Mouse (Mus musculus) limb, embryonic 14.5 days (tissue): ENCODE data around the gene Sh3bp2. TPM values are rescaled to one million over a fixed set of nuclear protein-coding genes. Genes with fewer than 3 reads are reported as not detected.

Experiments used
- ATAC-seq: fragments of 200-750 bp; cut with Nextera tagmentation; 2 replicates; pipeline ENCODE4 v1.8.0; 2017; ENCODE audit warnings: low read depth, moderate number of reproducible peaks, moderate TSS enrichment; ENCODE audit not compliant: low FRiP score
- DNase-seq: peaks from one replicate; pipeline ENCODE4 v3.0.0-alpha.2; 2015; ENCODE audit warnings: low spot score
- H3K27ac ChIP-seq: fragments of 300-500 bp; sonication (generic); replicated peaks from 2 replicates; pipeline ENCODE4 v1.5.1; 2014; ENCODE audit warnings: low read depth, mild to moderate bottlenecking, low read length, moderate library complexity, mixed read lengths
- H3K27me3 ChIP-seq: fragments of 300-500 bp; sonication (generic); 2 replicates; pipeline ENCODE4 v1.6.1; 2014; ENCODE audit warnings: low read length, mixed read lengths; ENCODE audit not compliant: control insufficient read depth, insufficient read depth
- H3K36me3 ChIP-seq: fragments of 300-500 bp; sonication (generic); 2 replicates; pipeline ENCODE4 v1.6.1; 2014; ENCODE audit warnings: mild to moderate bottlenecking, low read length, moderate library complexity, mixed read lengths; ENCODE audit not compliant: control insufficient read depth, insufficient read depth
- H3K4me1 ChIP-seq: fragments of 300-500 bp; sonication (generic); 2 replicates; pipeline ENCODE4 v1.6.1; 2014; ENCODE audit warnings: antibody characterized with exemption, low read length, mixed read lengths; ENCODE audit not compliant: control insufficient read depth, insufficient read depth
- H3K4me2 ChIP-seq: fragments of 300-500 bp; sonication (generic); replicated peaks from 2 replicates; pipeline ENCODE4 v1.6.1; 2014; ENCODE audit warnings: low read depth, mild to moderate bottlenecking, low read length, moderate library complexity; ENCODE audit not compliant: severe bottlenecking
- H3K4me3 ChIP-seq: fragments of 300-500 bp; sonication (generic); replicated peaks from 2 replicates; pipeline ENCODE4 v1.5.1; 2014; ENCODE audit warnings: low read length
- H3K9ac ChIP-seq: fragments of 300-500 bp; sonication (generic); 2 replicates; pipeline ENCODE4 v1.6.1; 2014; ENCODE audit warnings: mild to moderate bottlenecking, low read depth, low read length, moderate library complexity; ENCODE audit not compliant: severe bottlenecking
- H3K9me3 ChIP-seq: fragments of 300-500 bp; sonication (generic); 2 replicates; pipeline ENCODE4 v1.6.1; 2016; ENCODE audit warnings: low read length; ENCODE audit not compliant: control insufficient read depth
- POLR2A ChIP-seq: fragments of 200-500 bp; IDR thresholded peaks from 2 replicates; pipeline ENCODE4 v1.8.0; 2012; ENCODE audit warnings: inconsistent platforms, mild to moderate bottlenecking, moderate library complexity, borderline replicate concordance; ENCODE audit not compliant: insufficient read depth, insufficient read length; ENCODE audit errors: extremely low read depth
- WGBS: fragments of 180-500 bp; shearing (Covaris S2); extraction: QIAGEN DNeasy Blood & Tissue Kit; methylation state at CpG from one replicate; pipeline ENCODE4 v1.1.7; 2014; 5-methylcytosine and 5-hydroxymethylcytosine counted together
- polyA plus RNA-seq, 2 experiments: library from polyadenylated mRNA; depleted of rRNA in 1 of 2; stranded (reverse) in 1 of 2; unstranded in 1 of 2; fragments of >200 nt; fragmentation: Nextera tagmentation in 1 of 2; extraction: Ambion mirVana in 1 of 2; gene quantifications; 2 replicates each; pipeline versions ENCODE4 v1.2.1 to v1.2.3; 2012 to 2014

Gene Sh3bp2
- polyA plus RNA-seq, 2 experiments, result 12.6 to 17.9 TPM

GRCm38 (mm10) chr5:34526477-34526775, 788 bp downstream of the Sh3bp2 start:
- Histone ChIP-seq H3K4me2 (no peak overlapping the region; the same call in 1 of the 2 replicates), H3K36me3 (no peaks in the 10 kb centered on the region), H3K9ac (no peak overlapping the region), H3K4me1 (no peaks in the 10 kb centered on the region), H3K4me3 (peak overlapping the region; percentile 54), H3K9me3 (no peaks in the 10 kb centered on the region), H3K27ac (no peak overlapping the region), H3K27me3 (no peaks in the 10 kb centered on the region)
- ATAC-seq (no peak), DNase-seq (no peak)
- no peak for TF ChIP-seq POLR2A
- WGBS, result 48% methylated on average over 5 of the region's 5 CpGs

DNA sequence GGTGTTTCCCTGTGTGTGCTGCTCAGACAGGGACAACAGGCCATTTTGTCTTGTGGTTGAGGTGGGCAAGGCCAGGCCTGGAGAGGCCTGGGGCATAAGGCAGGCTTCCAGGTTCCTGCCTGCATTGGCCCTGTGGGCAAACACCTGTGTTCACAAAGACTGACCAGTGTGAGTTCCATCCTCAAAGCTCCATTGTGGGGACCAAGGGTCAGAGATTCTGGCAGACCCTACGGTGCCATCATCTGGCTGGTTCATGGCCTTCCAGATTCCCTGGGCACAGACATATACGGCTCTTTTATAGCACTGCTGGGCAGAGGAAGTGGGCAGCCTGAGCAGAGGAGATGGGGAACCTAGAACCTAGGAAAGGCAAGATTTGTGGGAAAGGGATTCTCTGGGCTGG, 1.7 kb downstream of the Sh3bp2 start:
- TF ChIP-seq POLR2A, result no peak
- no peak for ATAC-seq
- H3K27ac ChIP-seq, result no peak overlapping the region
- WGBS, result 79% methylated on average over 2 of the region's 2 CpGs
- H3K9ac ChIP-seq, result no peak overlapping the region
- no peak overlapping the region for H3K4me3 ChIP-seq
- no peaks in the 10 kb centered on the region for H3K36me3 ChIP-seq
- H3K4me2 ChIP-seq, result no peak overlapping the region
- DNase-seq, result no peak
- H3K27me3 ChIP-seq, result no peaks in the 10 kb centered on the region
- no peaks in the 10 kb centered on the region for H3K9me3 ChIP-seq
- no peaks in the 10 kb centered on the region for H3K4me1 ChIP-seq

DNA sequence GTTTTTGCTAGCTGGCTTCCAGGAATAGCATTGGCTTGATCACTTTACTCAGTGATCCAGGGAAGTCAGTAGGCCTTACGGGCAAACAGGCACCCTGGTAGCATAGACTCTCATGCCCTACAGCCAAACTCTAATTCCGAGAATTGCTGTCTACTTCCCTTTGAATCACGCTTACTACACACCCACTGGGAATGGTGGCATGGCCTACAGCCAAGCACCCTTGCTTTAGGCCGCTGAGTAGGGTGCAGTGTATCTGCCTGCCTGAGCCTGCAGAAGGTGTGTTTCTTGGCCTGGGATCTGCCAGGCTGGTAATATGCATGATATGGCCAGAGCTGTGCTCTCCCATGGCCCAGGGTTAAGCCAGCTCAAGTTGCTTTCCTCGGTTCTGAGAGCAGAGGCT, 3.1 kb downstream of the Sh3bp2 start:
- Histone ChIP-seq H3K27ac (no peak overlapping the region), H3K4me1 (no peaks in the 10 kb centered on the region), H3K4me2 (no peak overlapping the region), H3K27me3 (no peaks in the 10 kb centered on the region), H3K9ac (no peak overlapping the region), H3K4me3 (no peak overlapping the region), H3K36me3 (no peaks in the 10 kb centered on the region), H3K9me3 (no peaks in the 10 kb centered on the region)
- no peak for ATAC-seq
- TF ChIP-seq POLR2A, result no peak
- 71% methylated on average over 5 of the region's 5 CpGs for WGBS
- no peak for DNase-seq

DNA sequence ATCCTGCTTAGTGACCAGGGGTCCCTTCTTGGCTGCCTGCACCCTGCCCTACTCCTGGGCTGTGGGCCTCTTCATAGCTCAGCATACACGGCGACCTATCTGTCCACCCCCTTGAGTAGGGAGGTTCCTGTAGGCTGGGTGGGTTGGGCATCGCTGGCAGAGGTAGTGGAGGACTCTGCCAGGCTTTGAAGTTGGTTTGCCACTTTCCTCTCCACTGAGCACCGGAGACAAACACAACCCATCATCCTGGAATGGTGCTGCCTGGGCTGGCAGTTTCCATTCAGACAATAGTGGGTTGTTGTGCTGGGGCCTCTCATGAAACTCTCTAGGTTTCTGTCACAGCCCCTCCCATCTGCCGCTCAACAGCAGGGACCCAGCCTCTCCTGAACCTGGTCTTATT, 4.5 kb downstream of the Sh3bp2 start:
- TF ChIP-seq POLR2A, result no peak
- no peak overlapping the region for H3K4me2 ChIP-seq
- no peak overlapping the region for H3K27ac ChIP-seq
- H3K4me1 ChIP-seq, result no peaks in the 10 kb centered on the region
- H3K9me3 ChIP-seq, result no peaks in the 10 kb centered on the region
- H3K27me3 ChIP-seq, result no peaks in the 10 kb centered on the region
- WGBS, result 78% methylated on average over 5 of the region's 5 CpGs
- H3K36me3 ChIP-seq, result no peaks in the 10 kb centered on the region
- DNase-seq (no peak), ATAC-seq (no peak)
- H3K9ac ChIP-seq, result no peak overlapping the region
- no peak overlapping the region for H3K4me3 ChIP-seq

- Histone ChIP-seq H3K27me3 (no peaks in the 10 kb centered on the region), H3K27ac (no peak overlapping the region), H3K9me3 (no peaks in the 10 kb centered on the region), H3K4me3 (no peak overlapping the region), H3K4me1 (no peaks in the 10 kb centered on the region), H3K4me2 (no peak overlapping the region), H3K9ac (no peak overlapping the region), H3K36me3 (no peaks in the 10 kb centered on the region)
- DNase-seq (no peak), ATAC-seq (no peak)
- TF ChIP-seq POLR2A, result no peak
- WGBS, result 46% methylated on average over 4 of the region's 4 CpGs
Observed at GRCm38 (mm10) chr5:34530687-34531086, 5.0 kb downstream of the Sh3bp2 start.

GRCm38 (mm10) chr5:34533066-34533465, 7.4 kb downstream of the Sh3bp2 start:
- Histone ChIP-seq H3K36me3 (no peaks in the 10 kb centered on the region), H3K27ac (no peak overlapping the region), H3K27me3 (no peaks in the 10 kb centered on the region), H3K4me3 (no peak overlapping the region), H3K4me1 (no peaks in the 10 kb centered on the region), H3K9ac (no peak overlapping the region), H3K4me2 (no peak overlapping the region), H3K9me3 (no peaks in the 10 kb centered on the region)
- DNase-seq (no peak), ATAC-seq (no peak)
- WGBS, result 70% methylated on average over 5 of the region's 5 CpGs
- no peak for TF ChIP-seq POLR2A
